Mouse (Mus musculus) cerebellum, adult 2 months (tissue): ENCODE results near the gene Plekhd1. TPM values are rescaled to one million over a fixed set of nuclear protein-coding genes. Genes with fewer than 3 reads are reported as not detected.

ENCODE experiments used
- DNase-seq, 2 experiments: peaks; one replicate each; pipeline ENCODE4 v3.0.0; 2021
- H3K27ac ChIP-seq: fragments of 200-500 bp; 2 replicates; pipeline ENCODE4 v1.5.1; 2012; ENCODE audit warnings: low read length, control low read depth, inconsistent platforms; ENCODE audit not compliant: insufficient read depth
- H3K27me3 ChIP-seq: fragments of 200-500 bp; 2 replicates; pipeline ENCODE4 v1.6.1; 2012; ENCODE audit warnings: inconsistent platforms, mild to moderate bottlenecking, low read length, moderate library complexity; ENCODE audit not compliant: control insufficient read depth, insufficient read depth
- H3K4me1 ChIP-seq: fragments of 200-500 bp; 2 replicates; pipeline ENCODE4 v1.6.1; 2011; ENCODE audit warnings: low read length; ENCODE audit not compliant: control insufficient read depth, insufficient read depth
- H3K4me3 ChIP-seq: fragments of 200-500 bp; replicated peaks from 2 replicates; pipeline ENCODE3; 2011; ENCODE audit warnings: mild to moderate bottlenecking, low read depth, low read length, control low read depth; ENCODE audit not compliant: insufficient read depth
- CTCF ChIP-seq: fragments of 200-500 bp; IDR thresholded peaks from 2 replicates; pipeline ENCODE4 v1.5.1; 2011; ENCODE audit warnings: low read depth, mild to moderate bottlenecking, control low read depth, low read length, moderate library complexity, borderline replicate concordance; ENCODE audit not compliant: insufficient read depth
- POLR2A ChIP-seq: fragments of 200-500 bp; IDR thresholded peaks from 2 replicates; pipeline ENCODE4 v1.6.1; 2011; ENCODE audit warnings: low read length, control low read depth, borderline replicate concordance; ENCODE audit not compliant: insufficient read depth
- WGBS: fragments of 180-500 bp; shearing (Covaris S2); methylation state at CpG from one replicate; pipeline ENCODE4 v1.1.7; 2018; 5-methylcytosine and 5-hydroxymethylcytosine counted together
- polyA plus RNA-seq: library from polyadenylated mRNA; depleted of rRNA; stranded (reverse); fragments of >200 nt; gene quantifications from 2 replicates; pipeline ENCODE4 v1.2.3, GENCODE M21; 2012

Plekhd1 gene
- polyA plus RNA-seq, 1 experiment, result 61.7 TPM

GRCm38 (mm10) chr12:80654659-80655025, 37.7 kb upstream of the Plekhd1 start:
- TF ChIP-seq CTCF, result no peak
- TF ChIP-seq POLR2A, result no peak
- no peak for DNase-seq
- Histone ChIP-seq H3K4me3 (no peak overlapping the region), H3K27ac (no peak overlapping the region), H3K27me3 (no peaks in the 10 kb centered on the region), H3K4me1 (peaks cover 14% of the 10 kb centered on the region)
- WGBS, result 58% methylated on average over 3 of the region's 3 CpGs

GRCm38 (mm10) chr12:80658661-80659060, 33.7 kb upstream of the Plekhd1 start:
- peaks cover 11% of the 10 kb centered on the region for H3K4me1 ChIP-seq
- TF ChIP-seq POLR2A (no peak), CTCF (no peak)
- no peak for DNase-seq
- H3K27me3 ChIP-seq, result no peaks in the 10 kb centered on the region
- no peak overlapping the region for H3K4me3 ChIP-seq
- H3K27ac ChIP-seq, result no peak overlapping the region
- WGBS, result 41% methylated on average over 6 of the region's 6 CpGs

GRCm38 (mm10) chr12:80662322-80662721, 30.1 kb upstream of the Plekhd1 start:
- WGBS, result 89% methylated on average over 10 of the region's 10 CpGs
- TF ChIP-seq POLR2A, result no peak
- no peak for TF ChIP-seq CTCF
- no peak for DNase-seq
- no peak overlapping the region for H3K4me3 ChIP-seq
- H3K27ac ChIP-seq, result no peak overlapping the region
- no peaks in the 10 kb centered on the region for H3K27me3 ChIP-seq
- peaks cover 4% of the 10 kb centered on the region; the same call in 1 of the 2 replicates for H3K4me1 ChIP-seq

GRCm38 (mm10) chr12:80663935-80664334, 28.5 kb upstream of the Plekhd1 start:
- DNase-seq, result no peak
- Histone ChIP-seq H3K4me1 (peaks cover 4% of the 10 kb centered on the region; the same call in 1 of the 2 replicates), H3K27me3 (no peaks in the 10 kb centered on the region), H3K27ac (no peak overlapping the region), H3K4me3 (no peak overlapping the region)
- TF ChIP-seq POLR2A (no peak), CTCF (no peak)
- WGBS, result 86% methylated on average over 2 of the region's 2 CpGs

- peaks cover 4% of the 10 kb centered on the region; the same call in 1 of the 2 replicates for H3K4me1 ChIP-seq
- no peak overlapping the region for H3K27ac ChIP-seq
- no peaks in the 10 kb centered on the region for H3K27me3 ChIP-seq
- no peak overlapping the region for H3K4me3 ChIP-seq
- no peak for DNase-seq
- 86% methylated on average over 2 of the region's 2 CpGs for WGBS
- no peak for TF ChIP-seq POLR2A
These were observed 24.0 kb upstream of the Plekhd1 start for GRCm38 (mm10) chr12:80668391-80668790.

DNA sequence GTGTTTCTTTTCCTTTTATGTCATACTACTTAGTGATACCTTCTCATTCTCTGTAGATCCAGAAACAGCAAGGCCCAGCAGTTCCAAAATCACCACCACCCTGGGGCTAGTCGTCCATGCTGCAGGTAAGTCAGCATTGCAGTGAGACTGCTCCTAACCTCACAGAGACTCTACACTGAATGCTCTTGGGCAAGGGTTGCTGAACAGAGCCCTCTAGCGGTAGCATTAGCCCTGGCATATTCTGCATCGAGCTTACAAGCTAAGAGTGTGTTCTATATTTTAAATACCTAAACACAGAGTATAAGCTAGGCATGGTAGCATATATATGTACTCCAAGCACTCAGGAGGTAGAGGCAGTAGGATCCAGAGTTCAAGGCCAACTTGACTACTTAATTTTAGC, 19.2 kb upstream of the Plekhd1 start:
- Histone ChIP-seq H3K4me1 (no peaks in the 10 kb centered on the region), H3K27ac (no peak overlapping the region), H3K4me3 (no peak overlapping the region), H3K27me3 (no peaks in the 10 kb centered on the region; the same call in 1 of the 2 replicates)
- peak; percentile 47 to 61 for DNase-seq
- 2% methylated on average over 3 of the region's 3 CpGs for WGBS
- TF ChIP-seq POLR2A (no peak), CTCF (peak; percentile 71)

GRCm38 (mm10) chr12:80681340-80681739, 11.1 kb upstream of the Plekhd1 start:
- H3K27me3 ChIP-seq, result no peaks in the 10 kb centered on the region
- no peak overlapping the region for H3K27ac ChIP-seq
- H3K4me3 ChIP-seq, result no peak overlapping the region
- no peaks in the 10 kb centered on the region for H3K4me1 ChIP-seq
- DNase-seq, result peak; percentile 29 to 40
- peak; percentile 61 for TF ChIP-seq CTCF
- TF ChIP-seq POLR2A, result no peak
- 96% methylated on average over 1 of the region's 1 CpGs for WGBS

DNA sequence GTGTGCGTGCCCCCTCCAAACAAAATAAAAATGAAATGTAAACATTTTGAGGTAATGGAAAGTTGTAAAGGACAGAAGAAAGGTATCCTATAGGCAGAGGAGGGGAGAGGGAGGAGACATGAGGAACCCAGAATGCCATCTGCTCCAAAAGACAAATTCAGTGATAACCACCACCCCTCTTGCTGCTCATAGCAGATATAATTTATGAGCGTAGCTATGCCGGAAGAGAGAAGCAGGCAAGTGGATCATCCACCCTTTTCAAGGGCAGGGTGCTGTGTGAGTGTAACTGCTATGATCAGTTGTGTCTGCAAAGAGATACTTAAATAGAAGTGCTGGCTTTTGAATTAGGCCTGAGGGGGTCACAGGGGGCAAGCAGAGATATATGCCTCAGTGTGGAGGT, 8.8 kb upstream of the Plekhd1 start:
- peaks cover 5% of the 10 kb centered on the region; the same call in 1 of the 2 replicates for H3K4me1 ChIP-seq

GRCm38 (mm10) chr12:80684316-80684715, 8.1 kb upstream of the Plekhd1 start:
- peaks cover 5% of the 10 kb centered on the region; the same call in 1 of the 2 replicates for H3K4me1 ChIP-seq
- WGBS, result 61% methylated on average over 3 of the region's 3 CpGs
- no peak overlapping the region for H3K4me3 ChIP-seq
- no peak for TF ChIP-seq CTCF
- TF ChIP-seq POLR2A, result no peak
- DNase-seq, result no peak
- no peaks in the 10 kb centered on the region for H3K27me3 ChIP-seq
- H3K27ac ChIP-seq, result no peak overlapping the region

More for the DNA sequence above, 8.8 kb upstream of the Plekhd1 start:
- no peak for TF ChIP-seq CTCF
- TF ChIP-seq POLR2A, result no peak
- Histone ChIP-seq H3K4me3 (no peak overlapping the region), H3K27me3 (no peaks in the 10 kb centered on the region), H3K27ac (no peak overlapping the region)
- 95% methylated on average over 3 of the region's 3 CpGs for WGBS
- no peak for DNase-seq
